Comparison of ENCODE assay signal across 8 mouse cellular contexts in the genomic region with DNA sequence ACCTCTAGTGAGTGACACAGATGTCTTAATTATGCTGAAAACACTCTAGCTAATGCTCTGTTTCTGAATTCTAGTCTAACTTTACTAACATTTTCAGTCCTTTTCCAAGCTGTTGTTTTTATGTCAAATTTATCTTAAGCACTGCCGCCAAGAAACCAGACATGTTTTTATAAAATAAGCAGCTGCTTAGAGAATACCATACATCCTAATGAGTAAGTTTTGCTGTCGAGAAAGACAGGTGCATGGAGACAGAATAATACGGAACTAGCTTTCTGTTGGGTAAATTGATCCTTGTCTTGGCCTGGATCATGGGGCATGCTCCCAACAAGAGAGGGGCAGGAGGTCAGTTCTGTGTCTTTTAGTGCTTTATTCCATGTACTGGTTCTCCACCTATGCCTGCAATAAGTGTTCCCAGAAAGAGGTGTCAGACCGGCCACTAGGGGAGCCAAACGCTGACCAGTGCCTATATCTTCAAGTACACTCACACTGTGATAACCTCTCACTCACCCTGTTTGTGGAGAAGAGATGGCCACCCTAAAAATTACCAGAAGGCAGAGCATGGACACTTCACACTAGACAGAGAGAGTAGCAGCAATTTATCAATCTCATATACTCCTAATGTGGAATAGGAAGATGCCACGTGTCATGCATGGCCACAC.
DNase-seq lines count a peak whose midpoint lies in the region; ATAC-seq lines count a peak whose summit lies in the region.
"Had no signal": no experiment of that assay in that cellular context is flagged by ENCODE, and none has a peak within 500 bp of the region (broad histone marks: within the 10 kb centered on the region; RNA-seq: fewer than 3 reads in every experiment).

No protein-coding gene starts in this region.

- H3K9me3 ChIP-seq in kidney, embryonic 14.5 days (ENCODE audit: control insufficient read depth, low read length) = no peaks in the 10 kb centered on the region
- H3K9me3 ChIP-seq in kidney, embryonic 15.5 days (replicated peaks) = no peaks in the 10 kb centered on the region
- H3K9me3 ChIP-seq: embryonic facial prominence, embryonic 15.5 days had no signal

- H3K4me1 ChIP-seq in kidney, embryonic 14.5 days (ENCODE audit: control insufficient read depth, insufficient read depth, low read length) = no peaks in the 10 kb centered on the region
- H3K4me1 ChIP-seq in kidney, embryonic 15.5 days = no peaks in the 10 kb centered on the region
- H3K4me1 ChIP-seq: embryonic facial prominence, embryonic 15.5 days had no signal

- no peak for ATAC-seq in kidney, embryonic 14.5 days (ENCODE audit: low FRiP score, low TSS enrichment)
- ATAC-seq in kidney, embryonic 15.5 days (replicated peaks; ENCODE audit: low FRiP score) = peak; percentile 64; the same call in 1 of the 2 replicates

- no peak overlapping the region for H3K4me3 ChIP-seq in kidney, embryonic 14.5 days (ENCODE audit: low read length)
- no peak overlapping the region for H3K4me3 ChIP-seq in kidney, embryonic 15.5 days (replicated peaks)
- H3K4me3 ChIP-seq: embryonic facial prominence, embryonic 15.5 days had no signal

- H3K27ac ChIP-seq in kidney, embryonic 14.5 days (ENCODE audit: low read depth, low read length) = no peak overlapping the region
- no peak overlapping the region for H3K27ac ChIP-seq in kidney, embryonic 15.5 days
- H3K27ac ChIP-seq: embryonic facial prominence, embryonic 15.5 days had no signal

- H3K9ac ChIP-seq in kidney, embryonic 14.5 days (ENCODE audit: low read depth, low read length) = no peak overlapping the region
- H3K9ac ChIP-seq in kidney, embryonic 15.5 days = no peak overlapping the region
- H3K9ac ChIP-seq: embryonic facial prominence, embryonic 15.5 days had no signal

- H3K4me2 ChIP-seq in kidney, embryonic 14.5 days (replicated peaks; ENCODE audit: low read depth, low read length) = no peak overlapping the region
- no peak overlapping the region for H3K4me2 ChIP-seq in kidney, embryonic 15.5 days
- H3K4me2 ChIP-seq: embryonic facial prominence, embryonic 15.5 days had no signal

- 57% methylated on average over 6 of the region's 6 CpGs for WGBS in kidney, embryonic 14.5 days
- WGBS in kidney, embryonic 15.5 days = 58% methylated on average over 6 of the region's 6 CpGs

- H3K27me3 ChIP-seq in kidney, embryonic 14.5 days (ENCODE audit: control insufficient read depth, insufficient read depth, low read length) = no peaks in the 10 kb centered on the region
- H3K27me3 ChIP-seq in kidney, embryonic 15.5 days = no peaks in the 10 kb centered on the region
- H3K27me3 ChIP-seq: embryonic facial prominence, embryonic 15.5 days had no signal

- H3K36me3 ChIP-seq in kidney, embryonic 14.5 days (ENCODE audit: control insufficient read depth, insufficient read depth, low read length) = no peaks in the 10 kb centered on the region
- no peaks in the 10 kb centered on the region for H3K36me3 ChIP-seq in kidney, embryonic 15.5 days
- H3K36me3 ChIP-seq: embryonic facial prominence, embryonic 15.5 days had no signal

- peak; percentile 1 to 2 for DNase-seq in kidney, adult 8-10 months
- DNase-seq in ES-CJ7 (ENCODE audit: low read depth, low spot score) = peak; percentile 62
- peak; percentile 3 for DNase-seq in WW6 (ENCODE audit: low read depth, low spot score)
- DNase-seq in mesoderm, embryonic 11.5 days (ENCODE audit: low read depth, low spot score) = peak; percentile 17
- no peak for DNase-seq in urinary bladder, postnatal 4 days (ENCODE audit: low spot score in 2 of 2)

Comparison
In these comparisons a context has a peak if more than half of its experiments do, and no peak if none do; other contexts are left out.
1. DNase-seq: peak in kidney, adult 8-10 months (2 of 2), ES-CJ7 (single experiment), WW6 (single experiment) and mesoderm, embryonic 11.5 days (single experiment); none in urinary bladder, postnatal 4 days (0 of 2).